In the genomic region with DNA sequence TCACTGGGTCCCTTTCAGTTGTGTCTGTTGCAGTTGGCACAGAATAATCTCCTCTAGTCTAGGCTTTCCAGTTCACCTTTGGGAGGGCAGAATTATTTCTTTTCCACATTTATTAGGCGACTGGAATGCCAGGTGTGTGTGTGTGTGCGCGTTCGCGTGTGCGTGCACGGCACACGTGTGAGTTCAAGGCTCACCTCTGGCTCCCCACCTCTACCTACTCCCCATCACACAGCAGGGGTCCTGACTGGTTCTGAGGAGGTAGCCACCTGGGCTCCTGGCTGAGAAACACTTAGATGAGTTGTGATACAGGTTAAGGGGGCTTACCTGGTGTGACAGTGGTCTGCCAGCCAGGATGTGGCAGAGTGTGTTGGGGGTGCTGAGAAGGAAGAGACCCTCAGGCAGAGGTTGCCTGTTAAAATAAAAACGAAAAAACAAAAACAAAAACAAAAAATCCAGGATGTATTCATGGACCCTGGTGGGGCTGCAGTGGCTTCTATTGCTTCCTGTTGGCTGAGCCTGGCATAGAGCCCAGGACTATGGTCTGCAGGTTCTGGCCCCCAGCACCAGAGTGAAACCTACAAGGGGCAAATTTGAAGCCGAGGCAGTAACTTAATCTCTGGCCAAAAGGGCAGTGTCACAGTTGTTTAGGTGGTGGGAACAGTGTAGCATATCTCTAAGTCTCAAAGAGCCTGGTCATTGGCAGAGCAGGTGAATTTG, we compare ENCODE assay signal across 9 mouse cellular contexts. TPM values are rescaled to one million over a fixed set of nuclear protein-coding genes. Genes with fewer than 3 reads are reported as not detected.
DNase-seq lines count a peak whose midpoint lies in the region; ATAC-seq lines count a peak whose summit lies in the region.
"Had no signal": no experiment of that assay in that cellular context is flagged by ENCODE, and none has a peak within 500 bp of the region (broad histone marks: within the 10 kb centered on the region; RNA-seq: fewer than 3 reads in every experiment).

No protein-coding gene starts in this region.

- peak overlapping the region; percentile 96 for H3K4me2 ChIP-seq in embryonic facial prominence, embryonic 12.5 days (replicated peaks)

- peaks cover 48% of the 10 kb centered on the region for H3K27me3 ChIP-seq in heart, embryonic 10.5 days (ENCODE audit: insufficient read depth, poor library complexity, severe bottlenecking)
- peaks cover 43% of the 10 kb centered on the region for H3K27me3 ChIP-seq in embryonic facial prominence, embryonic 12.5 days
- H3K27me3 ChIP-seq in limb, embryonic 10.5 days (ENCODE audit: low read depth, poor library complexity, severe bottlenecking), result peaks cover 48% of the 10 kb centered on the region

- no peak for DNase-seq in heart, embryonic 10.5 days (ENCODE audit: low spot score)
- DNase-seq in heart, adult 18-20 months, result no peak
- peak; percentile 54 for DNase-seq in 416B (ENCODE audit: low read depth)
- peak; percentile 26 for DNase-seq in limb, embryonic 10.5 days (ENCODE audit: low spot score)
- DNase-seq in frontal cortex, postnatal 36 days (ENCODE audit: low spot score in 2 of 2), result no peak
- no peak for DNase-seq in gastrocnemius, postnatal 14 days
- DNase-seq in left cerebral cortex, postnatal 25 days (ENCODE audit: low spot score in 2 of 2), result no peak
- DNase-seq: liver, postnatal 0 days had no signal

- H3K4me3 ChIP-seq in heart, embryonic 10.5 days, result peak overlapping the region; percentile 64; the same call in 1 of the 2 replicates
- peak overlapping the region; percentile 41; the same call in 1 of the 2 replicates for H3K4me3 ChIP-seq in embryonic facial prominence, embryonic 12.5 days
- peak overlapping the region; percentile 72; the same call in 1 of the 2 replicates for H3K4me3 ChIP-seq in limb, embryonic 10.5 days

- no peaks in the 10 kb centered on the region for H3K9me3 ChIP-seq in heart, embryonic 10.5 days
- no peaks in the 10 kb centered on the region for H3K9me3 ChIP-seq in embryonic facial prominence, embryonic 12.5 days
- no peaks in the 10 kb centered on the region for H3K9me3 ChIP-seq in limb, embryonic 10.5 days (replicated peaks)

- no peak for ATAC-seq in embryonic facial prominence, embryonic 12.5 days (ENCODE audit: insufficient number of reproducible peaks, insufficient read depth, low FRiP score, low TSS enrichment)
- ATAC-seq: liver, postnatal 0 days had no signal

- H3K9ac ChIP-seq in embryonic facial prominence, embryonic 12.5 days, result no peak overlapping the region
- H3K9ac ChIP-seq: liver, postnatal 0 days had no signal

- WGBS in heart, embryonic 10.5 days, result 83% methylated on average over 10 of the region's 10 CpGs
- WGBS in embryonic facial prominence, embryonic 12.5 days, result 82% methylated on average over 10 of the region's 10 CpGs
- WGBS in limb, embryonic 10.5 days, result 89% methylated on average over 10 of the region's 10 CpGs

- intact Hi-C loops in gastrocnemius, postnatal 14 days (cut with DNase I; ENCODE audit: low total_unique reads), result no loop called here
- intact Hi-C loops in left cerebral cortex, postnatal 25 days (cut with DNase I), result no loop called here

- H3K36me3 ChIP-seq in heart, embryonic 10.5 days, result 0 out of 2 replicates have a peak, but pooled peaks cover 18% of the 10 kb centered on the region
- H3K36me3 ChIP-seq in embryonic facial prominence, embryonic 12.5 days, result no peaks in the 10 kb centered on the region
- H3K36me3 ChIP-seq in limb, embryonic 10.5 days, result no peaks in the 10 kb centered on the region

- H3K27ac ChIP-seq in heart, embryonic 10.5 days, result no peak overlapping the region
- H3K27ac ChIP-seq in embryonic facial prominence, embryonic 12.5 days, result no peak overlapping the region
- no peak overlapping the region for H3K27ac ChIP-seq in limb, embryonic 10.5 days

- peaks cover 6% of the 10 kb centered on the region; the same call in 1 of the 2 replicates for H3K4me1 ChIP-seq in heart, embryonic 10.5 days
- peaks cover 10% of the 10 kb centered on the region for H3K4me1 ChIP-seq in embryonic facial prominence, embryonic 12.5 days
- peaks cover 12% of the 10 kb centered on the region for H3K4me1 ChIP-seq in limb, embryonic 10.5 days

RNA-seq across cellular contexts. Expression of a gene that starts 23.3 kb away (rescaled TPM):
- polyA plus RNA-seq in heart, embryonic 10.5 days (2016; fragmentation: Nextera tagmentation; extraction: Ambion mirVana), result 2.1 and 2.6 TPM in 2 replicates
- 10 to 100 TPM; 35.9 to 40.4 TPM for total RNA-seq in heart, adult 18-20 months (2021)
- 3.0 and 4.7 TPM in 2 replicates for polyA plus RNA-seq in embryonic facial prominence, embryonic 12.5 days (2016; fragmentation: Nextera tagmentation; extraction: Ambion mirVana)
- polyA plus RNA-seq in limb, embryonic 10.5 days (2016; fragmentation: Nextera tagmentation; extraction: Ambion mirVana), result 2.1 and 2.8 TPM in 2 replicates
- total RNA-seq in gastrocnemius, postnatal 14 days (2021), result 10 to 100 TPM; 15.2 to 25.8 TPM
- total RNA-seq in left cerebral cortex, postnatal 25 days (2021), result 100 to 1,000 TPM; 210 to 243 TPM

RNA-seq across cellular contexts. Expression of a gene that starts 45.4 kb away (rescaled TPM):
- 0.16 and 0.17 TPM in 2 replicates for polyA plus RNA-seq in heart, embryonic 10.5 days (2016; fragmentation: Nextera tagmentation; extraction: Ambion mirVana)
- under 1 TPM in 1 of 2 experiments, not detected in 1; 0.35 TPM for total RNA-seq in heart, adult 18-20 months (2021)
- 0.23 and 0.41 TPM in 2 replicates for polyA plus RNA-seq in embryonic facial prominence, embryonic 12.5 days (2016; fragmentation: Nextera tagmentation; extraction: Ambion mirVana)
- polyA plus RNA-seq in limb, embryonic 10.5 days (2016; fragmentation: Nextera tagmentation; extraction: Ambion mirVana), result 0.10 TPM in 1 of 2 replicates, not detected in the other
- total RNA-seq in gastrocnemius, postnatal 14 days (2021), result under 1 TPM; 0.14 to 0.16 TPM
- 1 to 10 TPM; 1.1 to 1.5 TPM for total RNA-seq in left cerebral cortex, postnatal 25 days (2021)
- polyA plus RNA-seq: liver, postnatal 0 days had no signal

RNA-seq across cellular contexts. Expression of a gene that starts 45.5 kb away (rescaled TPM):
- 14.2 and 14.3 TPM in 2 replicates for polyA plus RNA-seq in heart, embryonic 10.5 days (2016; fragmentation: Nextera tagmentation; extraction: Ambion mirVana)
- total RNA-seq in heart, adult 18-20 months (2021), result 10 to 100 TPM; 12.5 to 15.2 TPM
- polyA plus RNA-seq in embryonic facial prominence, embryonic 12.5 days (2016; fragmentation: Nextera tagmentation; extraction: Ambion mirVana), result 18.0 and 18.2 TPM in 2 replicates
- 9.6 and 11.2 TPM in 2 replicates for polyA plus RNA-seq in limb, embryonic 10.5 days (2016; fragmentation: Nextera tagmentation; extraction: Ambion mirVana)
- 1 to 10 TPM; 7.2 to 7.4 TPM for total RNA-seq in gastrocnemius, postnatal 14 days (2021)
- total RNA-seq in left cerebral cortex, postnatal 25 days (2021), result 10 to 100 TPM; 30.4 to 32.5 TPM

Comparison
In these comparisons a context has a peak if more than half of its experiments do, and no peak if none do; other contexts are left out.
1. DNase-seq: peak in 416B (single experiment) and limb, embryonic 10.5 days (single experiment); none in heart, embryonic 10.5 days (single experiment), heart, adult 18-20 months (0 of 2), frontal cortex, postnatal 36 days (0 of 2), gastrocnemius, postnatal 14 days (single experiment) and left cerebral cortex, postnatal 25 days (0 of 2).
2. RNA of a gene that starts 23.3 kb away (total RNA-seq): 210 to 243 TPM in left cerebral cortex, postnatal 25 days; 35.9 to 40.4 TPM in heart, adult 18-20 months and 15.2 to 25.8 TPM in gastrocnemius, postnatal 14 days; every median in the first group is over 4 times any median in the second.
3. Peak in every context shown above with its lines, with median percentiles within 50 percentile points of each other: H3K4me3 ChIP-seq.